Mouse (Mus musculus): ENCODE data around the gene Gm3233.
"Not testable (repeated sequence)": the region's sequence is repeated elsewhere in the genome, so short reads cannot be mapped to it uniquely, and the experiment has no call there.

GRCm38 (mm10) chr10:77759582-77759981 lies at the start of gene Gm3233:
- TF ChIP-seq CTCF (conservative IDR thresholded peaks at IDR 0.05; ENCODE audit: low read length); POU5F1 (IDR thresholded peaks at IDR 0.05; ENCODE audit: borderline replicate concordance, low read length); NANOG (IDR thresholded peaks at IDR 0.05; ENCODE audit: borderline replicate concordance, low read length): not testable (repeated sequence)
